Mouse (Mus musculus): ENCODE measurements around the gene Ctns. TPM values are rescaled to one million over a fixed set of nuclear protein-coding genes. Genes with fewer than 3 reads are reported as not detected.

Gene Ctns
- polyA plus RNA-seq, 1 experiment from 2014 or later = 33.0 TPM

GRCm38 (mm10) chr11:73222846-73223245, 24.0 kb upstream of the Ctns start:
- in situ Hi-C loops (cut with MboI; ENCODE audit: low pct_unique_long_range_greater_than_20kb) = no loop called here
- DNase-seq (ENCODE audit: low read depth, low spot score) = no peak
- no peaks in the 10 kb centered on the region for H3K27me3 ChIP-seq
- no peak for TF ChIP-seq CTCF (IDR thresholded peaks at IDR 0.05)
- ChIA-PET POLR2A (no interaction called here), CTCF (interaction anchor here (1.8 to 2.2 kb wide), 2 partner anchors 21 to 29 kb away, joined by 4 to 6 read pairs; no protein-coding TSS in a partner anchor)
- ATAC-seq = peak; percentile 49

- peak; percentile 46 for ATAC-seq
- CTCF ChIA-PET = interaction anchor here (0.8 to 1.5 kb wide), 4 partner anchors 10 to 82 kb away, joined by 3 to 4 read pairs (median 3); partner anchors contain the start of gene Haspin
- DNase-seq (ENCODE audit: low read depth, low spot score) = no peak
- in situ Hi-C loops (cut with MboI; ENCODE audit: low pct_unique_long_range_greater_than_20kb) = no loop called here
- no peak for TF ChIP-seq CTCF (IDR thresholded peaks at IDR 0.05)
- no peaks in the 10 kb centered on the region for H3K27me3 ChIP-seq
- POLR2A ChIA-PET = interaction anchor here (1.0 kb wide), 1 partner anchor 22 kb away, joined by 3 read pairs; no protein-coding TSS in a partner anchor
Observed at GRCm38 (mm10) chr11:73220651-73221050, 21.8 kb upstream of the Ctns start.

DNA sequence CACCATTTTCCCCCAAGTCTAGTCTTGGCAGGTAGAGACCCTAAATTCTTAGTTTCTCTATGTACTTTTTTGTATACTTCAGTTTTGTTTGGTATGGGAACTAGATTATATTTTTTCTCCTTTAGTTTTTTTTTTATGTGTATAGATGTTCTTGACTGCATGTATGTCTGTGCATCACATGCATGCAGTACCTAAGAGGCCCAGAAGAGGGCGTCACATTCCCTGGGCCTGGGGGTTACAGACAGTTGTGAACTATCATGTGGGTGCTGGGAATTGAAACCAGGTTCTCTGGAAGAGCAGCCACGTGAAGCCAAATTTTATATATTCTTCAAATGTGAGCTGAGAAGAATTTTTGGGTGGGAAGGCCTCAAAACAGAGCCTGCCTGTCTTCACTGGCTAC, 20.8 kb upstream of the Ctns start:
- DNase-seq (ENCODE audit: low read depth, low spot score) (no peak), ATAC-seq (no peak)
- CTCF ChIA-PET = interaction anchor here (0.9 to 1.5 kb wide), 2 partner anchors 9 to 81 kb away, joined by 3 to 4 read pairs; partner anchors contain the start of gene Haspin
- TF ChIP-seq CTCF (IDR thresholded peaks at IDR 0.05) = peak; percentile 42
- in situ Hi-C loops (cut with MboI; ENCODE audit: low pct_unique_long_range_greater_than_20kb) = no loop called here
- H3K27me3 ChIP-seq = no peaks in the 10 kb centered on the region
- POLR2A ChIA-PET = interaction anchor here (1.0 kb wide), 1 partner anchor 21 kb away, joined by 3 read pairs; no protein-coding TSS in a partner anchor

DNA sequence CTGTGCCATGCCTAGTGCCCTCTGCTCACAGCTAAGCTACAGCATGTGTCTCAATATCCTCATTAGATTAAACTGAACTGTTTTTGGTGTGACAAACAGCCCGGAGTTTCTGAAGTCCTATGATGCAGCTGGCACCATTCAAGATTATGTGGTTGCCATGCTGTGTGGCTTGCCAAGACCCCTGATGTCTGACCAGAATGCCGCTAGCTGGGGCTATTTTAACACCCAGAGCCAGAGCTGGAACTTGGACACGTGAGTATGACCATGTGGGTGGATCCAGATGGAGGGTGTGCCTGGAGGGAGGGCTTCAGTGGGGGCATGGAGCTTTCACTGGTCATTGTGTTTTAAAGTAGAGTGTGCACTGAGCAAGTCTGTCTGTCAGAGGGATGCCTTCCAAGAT, 15.1 kb upstream of the Ctns start:
- CTCF ChIA-PET = no interaction called here
- DNase-seq (ENCODE audit: low read depth, low spot score) = no peak
- POLR2A ChIA-PET = no interaction called here
- no peaks in the 10 kb centered on the region for H3K27me3 ChIP-seq
- in situ Hi-C loops (cut with MboI; ENCODE audit: low pct_unique_long_range_greater_than_20kb) = no loop called here
- TF ChIP-seq CTCF (IDR thresholded peaks at IDR 0.05) = no peak
- ATAC-seq = no peak

- DNase-seq (ENCODE audit: low read depth, low spot score) = no peak
- TF ChIP-seq CTCF (IDR thresholded peaks at IDR 0.05) = no peak
- CTCF ChIA-PET = interaction anchor here (0.8 to 2.0 kb wide), 2 partner anchors 20 to 28 kb away, joined by 3 to 5 read pairs; no protein-coding TSS in a partner anchor
- in situ Hi-C loops (cut with MboI; ENCODE audit: low pct_unique_long_range_greater_than_20kb) = no loop called here
- H3K27me3 ChIP-seq = no peaks in the 10 kb centered on the region
- no peak for ATAC-seq
- POLR2A ChIA-PET = interaction anchor here (0.6 kb wide), 1 partner anchor 90 kb away, joined by 4 read pairs; no protein-coding TSS in a partner anchor
Observed at GRCm38 (mm10) chr11:73207621-73208020, 8.8 kb upstream of the Ctns start.

- ChIA-PET POLR2A (no interaction called here), CTCF (no interaction called here)
- in situ Hi-C loops (cut with MboI; ENCODE audit: low pct_unique_long_range_greater_than_20kb) = no loop called here
- no peak for TF ChIP-seq CTCF (IDR thresholded peaks at IDR 0.05)
- no peaks in the 10 kb centered on the region for H3K27me3 ChIP-seq
- ATAC-seq (no peak), DNase-seq (ENCODE audit: low read depth, low spot score) (no peak)
Observed at GRCm38 (mm10) chr11:73205194-73205593, 6.4 kb upstream of the Ctns start.

GRCm38 (mm10) chr11:73203895-73204294, 5.1 kb upstream of the Ctns start:
- H3K27me3 ChIP-seq = no peaks in the 10 kb centered on the region
- POLR2A ChIA-PET = no interaction called here
- no peak for ATAC-seq
- no peak for DNase-seq (ENCODE audit: low read depth, low spot score)
- CTCF ChIA-PET = no interaction called here
- in situ Hi-C loops (cut with MboI; ENCODE audit: low pct_unique_long_range_greater_than_20kb) = no loop called here
- TF ChIP-seq CTCF (IDR thresholded peaks at IDR 0.05) = no peak

GRCm38 (mm10) chr11:73201597-73201996, 2.8 kb upstream of the Ctns start:
- in situ Hi-C loops (cut with MboI; ENCODE audit: low pct_unique_long_range_greater_than_20kb) = no loop called here
- H3K27me3 ChIP-seq = no peaks in the 10 kb centered on the region
- TF ChIP-seq CTCF (IDR thresholded peaks at IDR 0.05) = no peak
- POLR2A ChIA-PET = interaction anchor here (1.1 kb wide), 1 partner anchor 9 kb away, joined by 3 read pairs; no protein-coding TSS in a partner anchor
- no peak for DNase-seq (ENCODE audit: low read depth, low spot score)
- CTCF ChIA-PET = interaction anchor here (1.3 to 1.7 kb wide), 3 partner anchors 12 to 23 kb away, joined by 3 to 6 read pairs (median 4); no protein-coding TSS in a partner anchor
- no peak for ATAC-seq

DNA sequence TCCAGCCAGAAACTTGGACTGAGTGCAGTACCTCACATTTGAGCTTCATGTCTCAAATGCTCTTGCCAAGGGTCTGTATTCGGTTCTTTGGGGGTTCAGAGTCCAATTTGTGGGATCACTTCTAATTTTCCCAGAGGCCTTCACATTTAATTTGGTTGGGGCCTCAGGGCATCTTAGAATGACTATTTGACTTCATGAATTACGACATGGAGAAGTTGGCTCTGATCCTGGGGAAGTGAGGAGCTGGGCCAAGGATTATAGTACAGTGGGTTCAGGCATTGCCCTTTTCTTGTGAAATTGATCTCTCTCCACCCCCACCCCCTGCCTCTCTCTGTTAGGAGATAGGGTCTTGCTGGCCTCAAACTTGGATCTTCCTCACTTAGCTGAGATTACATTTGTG, 2.2 kb upstream of the Ctns start:
- in situ Hi-C loops (cut with MboI; ENCODE audit: low pct_unique_long_range_greater_than_20kb) = no loop called here
- no peak for TF ChIP-seq CTCF (IDR thresholded peaks at IDR 0.05)
- ChIA-PET CTCF (interaction anchor here (1.3 kb wide), 2 partner anchors 11 to 21 kb away, joined by 3 to 6 read pairs; no protein-coding TSS in a partner anchor), POLR2A (interaction anchor here (1.1 kb wide), 1 partner anchor 10 kb away, joined by 3 read pairs; no protein-coding TSS in a partner anchor)
- no peaks in the 10 kb centered on the region for H3K27me3 ChIP-seq
- DNase-seq (ENCODE audit: low read depth, low spot score) (no peak), ATAC-seq (no peak)

GRCm38 (mm10) chr11:73199879-73200278, 1.0 kb upstream of the Ctns start:
- ChIA-PET POLR2A (interaction anchor here (0.7 to 1.4 kb wide), 3 partner anchors 22 to 55 kb away, joined by 3 read pairs; no protein-coding TSS in a partner anchor), CTCF (interaction anchor here (1.4 to 1.5 kb wide), 2 partner anchors 10 to 22 kb away, joined by 5 read pairs; no protein-coding TSS in a partner anchor)
- ATAC-seq = no peak
- DNase-seq (ENCODE audit: low read depth, low spot score) = no peak
- no peaks in the 10 kb centered on the region for H3K27me3 ChIP-seq
- TF ChIP-seq CTCF (IDR thresholded peaks at IDR 0.05) = no peak
- in situ Hi-C loops (cut with MboI; ENCODE audit: low pct_unique_long_range_greater_than_20kb) = no loop called here

DNA sequence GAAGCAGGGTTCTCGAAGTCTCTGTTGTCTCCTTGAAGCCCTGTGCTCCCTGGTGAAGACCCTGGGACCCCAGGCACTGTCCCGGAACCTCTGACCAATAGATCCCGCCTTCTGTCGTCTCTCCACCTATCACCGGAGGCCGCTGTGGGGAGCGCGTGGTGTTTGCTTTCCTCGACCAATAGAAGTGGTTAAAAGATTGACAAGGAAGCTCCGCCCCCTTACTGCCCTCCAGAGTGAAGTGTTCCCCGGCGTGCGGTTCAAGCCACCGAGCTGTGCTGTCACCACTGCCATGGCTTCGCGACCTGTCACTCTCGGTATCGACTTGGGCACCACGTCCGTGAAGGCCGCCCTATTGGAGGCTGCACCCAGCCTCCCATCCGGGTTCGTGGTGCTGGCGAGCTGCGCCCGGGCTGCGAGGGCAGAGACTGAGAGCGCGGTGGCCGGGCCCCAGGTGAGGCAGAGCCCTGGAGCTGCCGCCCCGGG, 429 bp upstream of the Ctns start, which contains the start of gene Shpk:
Shpk (plus strand) TSS at position 231 of the 483 bp plus-strand sequence.
- CTCF ChIA-PET = interaction anchor here (1.3 to 1.5 kb wide), 3 partner anchors 9 to 26 kb away, joined by 4 to 5 read pairs (median 5); no protein-coding TSS in a partner anchor
- TF ChIP-seq CTCF (IDR thresholded peaks at IDR 0.05) = no peak
- peak; percentile 72 for DNase-seq (ENCODE audit: low read depth, low spot score)
- in situ Hi-C loops (cut with MboI; ENCODE audit: low pct_unique_long_range_greater_than_20kb) = no loop called here
- H3K27me3 ChIP-seq = no peaks in the 10 kb centered on the region
- peak; percentile 98 for ATAC-seq
- POLR2A ChIA-PET = interaction anchor here (0.7 to 1.4 kb wide), 4 partner anchors 12 to 54 kb away, joined by 3 to 7 read pairs (median 3); no protein-coding TSS in a partner anchor

Measured in Patski (cell line).